In the genomic region with DNA sequence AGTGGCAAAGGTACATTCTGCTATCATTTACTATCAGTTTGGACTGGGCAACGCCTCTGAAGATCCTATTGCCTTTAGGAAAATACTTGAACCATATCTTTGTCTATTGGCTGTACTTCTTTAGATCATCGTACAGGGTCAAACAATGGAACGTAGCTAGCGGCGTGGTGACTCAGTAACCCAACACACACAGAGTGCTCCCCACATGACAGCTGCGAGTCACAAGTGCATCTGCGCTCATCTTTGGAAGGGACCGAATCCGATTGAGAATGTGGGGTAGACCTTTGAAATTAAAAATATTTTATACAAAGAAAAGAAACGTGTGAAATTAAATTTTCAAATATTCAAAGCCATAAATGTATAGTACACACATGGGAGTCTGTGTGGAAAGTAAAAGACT, we compare ENCODE assay signal across 24 mouse cellular contexts. TPM values are rescaled to one million over a fixed set of nuclear protein-coding genes. Genes with fewer than 3 reads are reported as not detected.
"Had no signal": no experiment of that assay in that cellular context is flagged by ENCODE, and none has a peak within 500 bp of the region (broad histone marks: within the 10 kb centered on the region; RNA-seq: fewer than 3 reads in every experiment).

No protein-coding gene starts in this region.

- H3K4me1 ChIP-seq: liver, embryonic 15.5 days; lung, embryonic 15.5 days; midbrain, embryonic 12.5 days; midbrain, embryonic 15.5 days; neural tube, embryonic 13.5 days; neural tube, embryonic 15.5 days had no signal

- H3K4me2 ChIP-seq: liver, embryonic 15.5 days; lung, embryonic 15.5 days; midbrain, embryonic 12.5 days; midbrain, embryonic 15.5 days; neural tube, embryonic 13.5 days; neural tube, embryonic 15.5 days had no signal

- DNase-seq: liver, postnatal 0 days; lung, adult 2 months; lung, postnatal 14 days; lung, postnatal 36 days; retina, postnatal 1 day; right cerebral cortex, adult 18-20 months; right cerebral cortex, postnatal 25 days; right cerebral cortex, postnatal 4 days; spleen, adult 18-20 months; thymus, adult 18-20 months; thymus, postnatal 14 days; thymus, postnatal 36 days had no signal

- H3K4me3 ChIP-seq: liver, embryonic 15.5 days; lung, embryonic 15.5 days; megakaryocyte, embryonic 14.5 days; midbrain, embryonic 12.5 days; midbrain, embryonic 15.5 days; neural tube, embryonic 13.5 days; neural tube, embryonic 15.5 days had no signal

- H3K27me3 ChIP-seq: liver, embryonic 15.5 days; lung, embryonic 15.5 days; midbrain, embryonic 12.5 days; midbrain, embryonic 15.5 days; neural tube, embryonic 13.5 days; neural tube, embryonic 15.5 days had no signal

- H3K9ac ChIP-seq: liver, embryonic 15.5 days; liver, postnatal 0 days; lung, embryonic 15.5 days; midbrain, embryonic 12.5 days; midbrain, embryonic 15.5 days; neural tube, embryonic 13.5 days; neural tube, embryonic 15.5 days had no signal

- ATAC-seq: liver, postnatal 0 days; lung, postnatal 0 days; midbrain, embryonic 15.5 days had no signal

- H3K27ac ChIP-seq: liver, embryonic 15.5 days; lung, embryonic 15.5 days; macrophage; midbrain, embryonic 12.5 days; midbrain, embryonic 15.5 days; neural tube, embryonic 13.5 days; neural tube, embryonic 15.5 days had no signal

- H3K36me3 ChIP-seq: liver, embryonic 15.5 days; lung, embryonic 15.5 days; midbrain, embryonic 12.5 days; midbrain, embryonic 15.5 days; neural tube, embryonic 13.5 days; neural tube, embryonic 15.5 days had no signal

- H3K9me3 ChIP-seq: liver, embryonic 15.5 days; lung, embryonic 15.5 days; megakaryocyte, embryonic 14.5 days; midbrain, embryonic 12.5 days; midbrain, embryonic 15.5 days; neural tube, embryonic 13.5 days; neural tube, embryonic 15.5 days had no signal

RNA-seq across cellular contexts. Expression of a gene that starts 1.7 kb away (rescaled TPM):
- polyA plus RNA-seq: liver, embryonic 15.5 days; lung, postnatal 0 days; macrophage; midbrain, embryonic 12.5 days; neural tube, embryonic 11.5 days; neural tube, embryonic 13.5 days; neural tube, embryonic 15.5 days; stomach, embryonic 14.5 days; stomach, embryonic 16.5 days had no signal
